Mouse (Mus musculus) neural tube, embryonic 14.5 days (tissue): ENCODE data around the gene Ranbp3l. TPM values are rescaled to one million over a fixed set of nuclear protein-coding genes. Genes with fewer than 3 reads are reported as not detected.

Experiments
- polyA plus RNA-seq: library from polyadenylated mRNA; unstranded; fragments of >200 nt; fragmentation: Nextera tagmentation; extraction: Ambion mirVana; gene quantifications from 2 replicates; pipeline ENCODE4 v1.2.1, GENCODE M21; 2014

The Ranbp3l gene
- polyA plus RNA-seq, 1 experiment from 2014 or later, result 0.21 TPM

Other genes starting within 250 kb of the Ranbp3l start
- gene Nadk2, start 103.3 kb downstream of the Ranbp3l start, polyA plus RNA-seq, result 37.6 and 37.7 TPM in 2 replicates
- gene Lmbrd2, start 172.6 kb downstream of the Ranbp3l start, polyA plus RNA-seq, result 6.8 and 14.8 TPM in 2 replicates
- gene Skp2, start 187.5 kb downstream of the Ranbp3l start, polyA plus RNA-seq, result 14.2 and 19.8 TPM in 2 replicates